Mouse (Mus musculus): ENCODE measurements around the gene Samd1.
A peak's percentile ranks its signal among the peaks of the same experiment; 100 is the strongest.
"Not testable (repeated sequence)": the region's sequence is repeated elsewhere in the genome, so short reads cannot be mapped to it uniquely, and the experiment has no call there.

Samd1 gene

GRCm38 (mm10) chr8:83983222-83983621 lies 14.2 kb upstream of the Samd1 start:
- DNase-seq (ENCODE audit: low spot score) = not testable (repeated sequence)

DNA sequence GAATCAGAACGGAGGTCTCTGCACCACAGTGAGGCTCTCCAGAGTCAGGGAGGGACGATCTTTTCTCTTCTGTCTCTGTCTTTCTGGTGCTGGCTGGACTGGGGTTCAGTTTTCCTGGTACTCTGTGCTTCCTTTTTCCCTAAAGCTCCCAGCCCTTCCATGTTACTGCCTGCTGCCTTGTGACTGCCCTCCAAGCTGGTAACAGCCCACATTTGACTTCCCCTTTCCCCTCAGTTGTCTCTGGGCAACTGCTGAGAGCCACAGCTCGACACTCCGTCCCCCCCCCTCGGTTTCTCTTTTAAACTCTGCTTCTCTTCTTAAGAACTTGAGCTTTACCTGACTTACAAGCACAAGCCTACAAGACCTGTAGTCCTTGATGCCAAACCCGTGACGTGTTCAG lies 8.2 kb upstream of the Samd1 start:
- no peak for DNase-seq (ENCODE audit: low spot score)

- no peak for DNase-seq (ENCODE audit: low spot score)
These were observed 7.3 kb upstream of the Samd1 start for GRCm38 (mm10) chr8:83990170-83990569.

DNA sequence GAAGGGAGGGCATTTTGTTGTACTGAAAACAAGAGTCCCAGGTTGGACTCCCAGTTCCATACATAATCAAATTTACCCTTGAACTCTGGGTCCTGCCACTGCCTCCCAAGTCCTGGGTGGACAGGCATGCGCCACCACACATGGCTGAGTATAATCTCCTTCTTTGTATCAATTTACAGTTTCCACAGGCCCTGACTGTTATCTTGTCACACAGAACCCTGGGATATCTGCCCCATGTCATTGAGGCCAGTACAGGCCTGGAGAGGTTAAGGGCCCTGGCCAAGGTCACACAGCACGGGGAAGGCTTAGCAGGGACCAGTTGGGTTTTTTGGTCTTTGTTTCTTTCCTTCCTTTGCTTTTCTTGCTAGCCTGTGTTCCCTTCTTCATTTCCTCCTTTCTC lies 5.0 kb upstream of the Samd1 start:
- DNase-seq (ENCODE audit: low spot score) = no peak

GRCm38 (mm10) chr8:83994030-83994429 lies 3.4 kb upstream of the Samd1 start:
- no peak for DNase-seq (ENCODE audit: low spot score)

- DNase-seq (ENCODE audit: low spot score) = no peak
These were observed 1.5 kb upstream of the Samd1 start for GRCm38 (mm10) chr8:83995973-83996372.

DNA sequence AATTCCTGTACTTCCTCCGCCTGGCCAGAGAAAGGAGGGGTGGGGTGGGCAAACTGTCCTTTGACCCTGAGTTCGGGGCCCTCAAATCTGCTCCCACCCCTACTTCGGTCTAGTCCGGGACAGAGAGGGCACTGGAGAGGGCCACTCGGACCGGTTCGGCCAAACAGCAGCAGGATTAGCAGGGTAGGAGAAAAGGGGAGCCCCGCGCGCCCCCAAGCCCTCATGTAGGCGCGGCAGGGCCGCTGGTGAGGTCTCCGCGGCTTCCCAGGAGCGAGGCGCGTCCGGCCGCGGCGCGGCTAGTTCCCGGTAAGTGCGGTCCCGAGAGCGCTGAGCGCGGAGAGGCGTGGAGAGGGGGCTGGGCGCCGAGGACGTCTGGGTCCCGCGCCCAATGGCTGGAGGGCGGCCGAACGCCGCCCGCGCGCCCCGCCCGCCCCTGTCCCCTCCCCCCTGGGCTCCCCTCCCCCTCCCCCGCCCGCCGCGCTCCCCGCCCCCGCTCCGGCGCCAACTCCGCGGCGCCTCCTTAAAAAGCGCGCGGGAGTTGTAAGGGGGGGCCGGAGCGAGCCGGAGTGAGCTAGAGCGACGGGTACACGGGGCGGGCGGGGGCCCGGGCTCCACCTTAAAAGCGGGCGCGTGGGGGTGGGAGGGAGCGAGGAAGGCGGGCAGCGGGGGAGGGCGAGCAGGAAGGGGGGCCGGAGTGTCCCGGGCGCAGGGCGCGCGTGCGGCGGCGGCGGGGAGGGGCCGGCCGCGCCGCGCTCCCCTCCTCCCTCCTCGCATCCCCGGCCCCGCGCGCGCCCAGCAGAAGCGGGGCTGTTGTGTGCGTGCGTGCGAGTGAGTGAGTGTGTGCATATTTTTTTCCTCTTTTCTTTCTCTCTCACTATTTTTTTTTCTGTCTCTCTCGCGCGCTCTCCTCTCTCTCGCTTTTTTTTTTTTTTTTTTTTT lies 636 bp upstream of the Samd1 start:
- peak; percentile 79 for DNase-seq (ENCODE audit: low spot score)

DNA sequence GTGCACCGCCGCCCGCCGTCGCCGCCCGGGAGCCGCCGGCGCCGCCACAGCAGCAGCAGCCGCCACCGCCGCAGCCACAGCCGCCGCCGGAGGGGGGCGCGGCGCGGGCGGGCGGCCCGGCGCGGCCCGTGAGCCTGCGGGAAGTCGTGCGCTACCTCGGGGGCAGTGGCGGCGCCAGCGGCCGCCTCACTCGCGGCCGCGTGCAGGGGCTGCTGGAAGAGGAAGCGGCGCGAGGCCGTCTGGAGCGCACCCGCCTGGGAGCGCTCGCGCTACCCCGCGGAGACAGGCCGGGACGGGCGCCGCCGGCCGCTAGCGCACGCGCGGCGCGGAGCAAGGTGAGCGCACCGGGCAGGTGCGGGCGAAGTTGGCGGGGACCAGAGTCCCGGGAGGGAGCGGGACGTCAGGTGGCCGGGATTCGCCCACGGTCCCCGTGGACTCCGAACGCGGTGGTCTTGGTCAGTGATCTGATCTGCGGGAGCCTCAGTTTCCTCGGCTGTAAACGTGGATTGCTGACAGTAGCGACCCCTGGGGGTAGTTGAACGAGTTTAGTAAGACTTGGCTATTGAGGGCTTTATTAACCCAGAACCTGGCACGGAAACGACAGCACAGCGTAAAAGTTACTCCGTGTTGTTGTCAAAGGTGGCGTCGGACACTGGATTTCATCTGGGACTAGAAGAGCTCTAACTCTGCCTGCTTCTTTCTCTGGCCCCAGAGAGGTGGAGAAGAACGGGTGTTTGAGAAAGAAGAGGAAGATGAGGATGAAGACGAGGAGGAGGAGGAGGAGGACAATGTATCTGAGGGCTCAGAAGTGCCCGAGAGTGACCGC lies 972 bp downstream of the Samd1 start:
- peak; percentile 78 for DNase-seq (ENCODE audit: low spot score)

DNA sequence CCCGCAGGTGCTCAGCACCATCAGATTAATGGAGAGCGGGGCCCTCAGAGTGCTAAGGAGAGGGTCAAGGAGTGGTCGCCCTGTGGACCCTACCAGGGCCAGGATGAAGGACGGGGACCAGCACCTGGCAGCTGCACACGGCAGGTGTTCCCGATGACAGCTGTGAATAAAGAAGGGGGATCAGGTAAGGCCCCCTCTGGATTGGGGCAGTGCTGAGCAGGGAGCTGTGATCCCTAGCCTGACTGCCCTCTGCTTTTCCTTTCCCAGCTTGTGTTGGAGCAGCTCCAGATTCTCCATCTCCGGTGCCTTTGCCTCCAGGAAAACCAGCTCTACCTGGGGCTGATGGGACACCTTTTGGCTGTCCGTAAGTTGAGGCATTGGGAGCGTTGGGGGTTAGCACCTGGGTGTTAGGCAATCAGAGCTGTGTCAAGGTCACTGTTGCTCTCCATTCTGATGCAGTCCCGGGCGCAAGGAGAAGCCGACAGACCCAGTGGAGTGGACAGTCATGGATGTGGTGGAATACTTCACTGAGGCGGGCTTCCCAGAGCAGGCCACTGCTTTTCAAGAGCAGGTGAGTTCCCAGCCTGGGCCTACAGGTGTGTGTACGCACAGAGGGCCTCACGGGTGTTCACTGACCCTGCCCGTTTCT lies 1.7 kb downstream of the Samd1 start:
- DNase-seq (ENCODE audit: low spot score) = no peak

DNA sequence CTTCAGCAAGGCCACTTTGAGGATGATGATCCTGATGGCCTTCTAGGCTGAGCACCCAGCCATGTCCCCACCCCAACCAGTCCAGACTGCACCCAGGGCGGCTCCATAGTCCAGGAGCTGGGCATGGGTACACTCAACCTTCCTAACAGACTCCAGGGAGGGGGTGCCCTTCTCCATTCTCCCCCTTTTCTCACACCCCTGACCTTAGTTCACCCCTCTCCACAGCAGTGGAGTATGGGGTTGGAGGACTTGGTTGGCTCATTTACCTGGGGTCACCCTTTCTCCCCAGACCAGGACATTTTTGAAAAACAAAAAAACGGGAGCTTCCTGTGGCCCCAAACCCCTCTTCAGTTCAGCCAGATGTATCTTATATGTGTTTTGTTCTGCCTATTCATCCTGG lies 2.4 kb downstream of the Samd1 start:
- DNase-seq (ENCODE audit: low spot score) = no peak

- no peak for DNase-seq (ENCODE audit: low spot score)
These were observed 4.0 kb downstream of the Samd1 start, which contains the start of gene 1700067K01Rik for GRCm38 (mm10) chr8:84001281-84002000. TSS of gene 1700067K01Rik (plus strand) at chr8:84001502.

- DNase-seq (ENCODE audit: low spot score) = no peak
These were observed 5.6 kb downstream of the Samd1 start for GRCm38 (mm10) chr8:84002957-84003611.

GRCm38 (mm10) chr8:84003612-84004246 lies 6.3 kb downstream of the Samd1 start:
- DNase-seq (ENCODE audit: low spot score) = no peak

- DNase-seq (ENCODE audit: low spot score) = peak; percentile 93
These were observed 7.2 kb downstream of the Samd1 start for GRCm38 (mm10) chr8:84004533-84005201.

- not testable (repeated sequence) for DNase-seq (ENCODE audit: low spot score)
These were observed 8.0 kb downstream of the Samd1 start for GRCm38 (mm10) chr8:84005502-84005901.

DNA sequence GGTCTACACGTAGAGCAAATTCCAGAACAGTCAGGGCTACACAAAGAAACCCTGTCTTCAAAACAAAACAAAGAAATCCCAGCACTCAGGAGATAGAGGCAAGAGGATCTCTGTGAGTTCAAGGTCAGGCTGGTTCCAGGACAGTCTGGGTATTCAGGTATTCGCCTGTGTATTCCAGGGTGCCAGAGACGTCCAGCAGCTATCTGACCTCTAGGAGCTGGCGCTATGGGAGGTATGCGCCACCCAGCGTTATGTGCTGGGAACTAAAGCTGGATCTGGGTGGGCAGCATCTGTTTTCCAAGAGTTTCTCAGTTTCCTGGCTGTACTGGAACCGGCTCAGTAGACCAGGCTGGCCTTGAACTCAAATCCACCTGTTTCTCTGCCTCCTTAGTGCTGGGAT lies 10.9 kb downstream of the Samd1 start:
- DNase-seq (ENCODE audit: low spot score) = peak; percentile 63

DNA sequence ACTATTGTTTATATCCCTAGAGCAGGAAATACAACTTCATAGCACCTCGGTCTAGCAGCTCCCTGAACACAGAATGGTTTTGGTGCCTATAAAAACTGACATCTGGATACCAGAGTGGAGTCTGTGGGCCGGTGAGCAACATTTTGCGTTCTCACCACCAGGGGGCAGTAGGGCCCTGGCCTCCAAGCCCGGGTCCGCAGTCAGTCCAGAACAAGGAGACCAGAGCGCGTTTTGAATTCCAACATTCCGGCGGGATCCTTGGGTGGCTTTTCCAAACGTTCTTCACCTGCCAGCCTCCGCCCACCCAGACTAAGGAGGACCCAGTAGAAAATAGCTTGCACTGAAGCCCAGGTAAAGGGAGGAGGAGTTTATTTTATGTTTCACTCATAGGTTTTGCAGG lies 12.4 kb downstream of the Samd1 start:
- DNase-seq (ENCODE audit: low spot score) = peak; percentile 87

GRCm38 (mm10) chr8:84010625-84011611 lies 13.4 kb downstream of the Samd1 start:
- DNase-seq (ENCODE audit: low spot score) = peak; percentile 83

Data from retina, embryonic 14.5 days (tissue).